Mouse (Mus musculus) hindbrain, embryonic 16.5 days (tissue): ENCODE data around the gene Sele. TPM values are rescaled to one million over a fixed set of nuclear protein-coding genes. Genes with fewer than 3 reads are reported as not detected.

ENCODE experiments used
- ATAC-seq: fragments of 200-750 bp; cut with Nextera tagmentation; 2 replicates; pipeline ENCODE4 v1.8.0; 2017; ENCODE audit warnings: moderate TSS enrichment, moderate library complexity
- H3K27ac ChIP-seq: fragments of 300-500 bp; sonication (generic); 2 replicates; pipeline ENCODE4 v1.5.1; 2014; ENCODE audit warnings: low read depth, mild to moderate bottlenecking, control low read depth, low read length, moderate library complexity
- H3K27me3 ChIP-seq: fragments of 300-500 bp; sonication (generic); replicated peaks from 2 replicates; pipeline ENCODE4 v1.6.1; 2014; ENCODE audit warnings: low read length; ENCODE audit not compliant: control insufficient read depth, insufficient read depth
- H3K36me3 ChIP-seq: fragments of 300-500 bp; sonication (generic); 2 replicates; pipeline ENCODE4 v1.6.1; 2014; ENCODE audit warnings: mild to moderate bottlenecking, low read length, moderate library complexity, mixed read lengths; ENCODE audit not compliant: control insufficient read depth, insufficient read depth
- H3K4me1 ChIP-seq: fragments of 300-500 bp; sonication (generic); 2 replicates; pipeline ENCODE4 v1.6.1; 2014; ENCODE audit warnings: low read depth, low read length; ENCODE audit not compliant: control insufficient read depth, insufficient read depth
- H3K4me2 ChIP-seq: fragments of 300-500 bp; sonication (generic); 2 replicates; pipeline ENCODE4 v1.6.1; 2014; ENCODE audit warnings: mild to moderate bottlenecking, low read length, control low read depth, moderate library complexity
- H3K4me3 ChIP-seq: fragments of 300-500 bp; sonication (generic); 2 replicates; pipeline ENCODE4 v1.5.1; 2014; ENCODE audit warnings: mild to moderate bottlenecking, low read length, control low read depth, moderate library complexity
- H3K9ac ChIP-seq: fragments of 300-500 bp; sonication (generic); 2 replicates; pipeline ENCODE4 v1.6.1; 2014; ENCODE audit warnings: low read depth, mild to moderate bottlenecking, control low read depth, low read length, moderate library complexity
- H3K9me3 ChIP-seq: fragments of 300-500 bp; sonication (generic); 2 replicates; pipeline ENCODE4 v1.6.1; 2014; ENCODE audit warnings: mild to moderate bottlenecking, low read length, moderate library complexity; ENCODE audit not compliant: control insufficient read depth
- WGBS: fragments of 180-500 bp; shearing (Covaris S2); extraction: QIAGEN DNeasy Blood & Tissue Kit; methylation state at CpG from one replicate; pipeline ENCODE4 v1.1.7; 2014; 5-methylcytosine and 5-hydroxymethylcytosine counted together
- polyA plus RNA-seq: library from polyadenylated mRNA; unstranded; fragments of >200 nt; fragmentation: Nextera tagmentation; extraction: Ambion mirVana; gene quantifications from 2 replicates; pipeline ENCODE4 v1.2.1, GENCODE M21; 2015

Sele gene
- polyA plus RNA-seq, 1 experiment from 2014 or later: not detected

DNA sequence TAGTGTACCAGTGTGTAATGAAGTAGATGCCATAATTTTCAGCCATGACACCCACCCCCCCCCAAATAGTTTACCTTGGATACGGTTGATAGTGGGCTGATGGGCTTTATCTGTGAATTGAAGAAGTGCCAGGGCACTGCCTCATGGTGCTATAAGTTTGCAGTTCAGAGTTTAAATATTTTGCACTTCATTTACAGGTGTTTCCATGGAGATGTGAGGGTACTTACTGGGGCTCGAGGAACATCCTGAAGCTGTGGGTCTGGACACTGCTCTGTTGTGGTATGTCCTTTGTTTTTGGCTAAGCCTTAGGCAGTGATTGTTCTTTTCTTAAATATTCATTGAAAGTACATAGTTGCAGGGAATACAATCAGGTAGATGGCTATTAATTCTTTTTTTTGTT is 14.8 kb downstream of the Sele start:
- Histone ChIP-seq H3K4me2 (no peak overlapping the region), H3K9ac (no peak overlapping the region), H3K27me3 (no peaks in the 10 kb centered on the region), H3K27ac (no peak overlapping the region), H3K36me3 (no peaks in the 10 kb centered on the region), H3K4me1 (no peaks in the 10 kb centered on the region), H3K4me3 (no peak overlapping the region), H3K9me3 (no peaks in the 10 kb centered on the region)
- no peak for ATAC-seq
- 57% methylated on average over 2 of the region's 2 CpGs for WGBS

GRCm38 (mm10) chr1:164063745-164064144 is 15.7 kb downstream of the Sele start:
- Histone ChIP-seq H3K27me3 (no peaks in the 10 kb centered on the region), H3K4me1 (no peaks in the 10 kb centered on the region), H3K4me3 (no peak overlapping the region), H3K9ac (no peak overlapping the region), H3K4me2 (no peak overlapping the region), H3K27ac (no peak overlapping the region), H3K36me3 (no peaks in the 10 kb centered on the region), H3K9me3 (no peaks in the 10 kb centered on the region)
- 77% methylated on average over 3 of the region's 3 CpGs for WGBS
- no peak for ATAC-seq

DNA sequence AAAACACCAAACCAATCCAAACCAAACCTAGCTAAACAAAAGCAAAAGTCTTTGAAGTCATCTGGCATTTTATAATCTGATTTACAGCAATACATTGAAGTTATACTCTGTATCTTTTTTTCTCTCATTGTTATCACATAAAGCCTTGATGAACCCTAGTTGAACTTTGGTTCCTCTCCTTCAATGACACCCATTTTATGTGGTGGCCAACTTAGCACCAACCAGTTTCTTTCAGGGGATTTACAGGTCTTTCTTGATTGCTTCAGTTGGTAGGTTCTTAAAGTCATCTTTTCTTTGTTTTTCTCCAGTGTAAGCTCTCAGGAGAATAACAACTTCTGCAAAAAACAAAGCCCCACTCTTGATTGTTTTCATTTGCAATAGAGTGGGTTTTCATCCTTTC is 21.2 kb downstream of the Sele start:
- Histone ChIP-seq H3K27ac (no peak overlapping the region), H3K4me3 (no peak overlapping the region), H3K27me3 (no peaks in the 10 kb centered on the region), H3K36me3 (no peaks in the 10 kb centered on the region), H3K9ac (no peak overlapping the region), H3K4me2 (no peak overlapping the region), H3K9me3 (no peaks in the 10 kb centered on the region), H3K4me1 (no peaks in the 10 kb centered on the region)
- no peak for ATAC-seq

DNA sequence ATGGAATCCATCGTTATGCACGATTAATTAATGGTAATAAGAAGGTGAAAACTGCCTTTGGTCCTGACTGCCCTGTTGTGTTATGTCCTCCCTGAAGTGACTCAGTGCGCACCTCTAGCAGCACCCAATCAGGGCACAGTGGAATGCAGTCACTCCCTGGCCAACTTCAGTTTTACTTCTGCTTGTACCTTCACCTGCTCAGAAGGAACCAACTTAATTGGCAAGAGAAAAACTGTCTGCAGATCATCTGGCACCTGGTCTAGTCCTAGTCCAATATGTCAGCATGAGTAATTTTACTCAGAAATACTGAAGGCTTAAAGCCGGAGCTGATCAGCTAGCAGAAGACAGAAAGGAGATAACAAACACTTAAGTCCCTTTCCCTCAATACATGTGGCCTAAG is 22.4 kb downstream of the Sele start:
- Histone ChIP-seq H3K4me1 (no peaks in the 10 kb centered on the region), H3K9me3 (no peaks in the 10 kb centered on the region), H3K4me2 (no peak overlapping the region), H3K36me3 (no peaks in the 10 kb centered on the region), H3K27me3 (no peaks in the 10 kb centered on the region), H3K4me3 (no peak overlapping the region), H3K9ac (no peak overlapping the region), H3K27ac (no peak overlapping the region)
- WGBS: 97% methylated on average over 4 of the region's 4 CpGs
- no peak for ATAC-seq

GRCm38 (mm10) chr1:164071111-164071510 is 23.1 kb downstream of the Sele start:
- H3K36me3 ChIP-seq: no peaks in the 10 kb centered on the region
- no peak for ATAC-seq
- no peak overlapping the region for H3K27ac ChIP-seq
- H3K4me3 ChIP-seq: no peak overlapping the region
- whole genome bisulfite sequencing: 93% methylated on average over 7 of the region's 7 CpGs
- H3K27me3 ChIP-seq: no peaks in the 10 kb centered on the region
- H3K9me3 ChIP-seq: no peaks in the 10 kb centered on the region
- no peak overlapping the region for H3K9ac ChIP-seq
- H3K4me1 ChIP-seq: no peaks in the 10 kb centered on the region
- no peak overlapping the region for H3K4me2 ChIP-seq

- Histone ChIP-seq H3K4me2 (no peak overlapping the region), H3K4me1 (no peaks in the 10 kb centered on the region), H3K9ac (no peak overlapping the region), H3K36me3 (no peaks in the 10 kb centered on the region), H3K9me3 (no peaks in the 10 kb centered on the region), H3K27ac (no peak overlapping the region), H3K4me3 (no peak overlapping the region), H3K27me3 (no peaks in the 10 kb centered on the region)
- 94% methylated on average over 4 of the region's 4 CpGs for WGBS
- ATAC-seq: no peak
Measured at GRCm38 (mm10) chr1:164072001-164072400, 24.0 kb downstream of the Sele start.

- 89% methylated on average over 9 of the region's 9 CpGs for WGBS
- H3K27ac ChIP-seq: no peak overlapping the region
- no peak overlapping the region for H3K4me3 ChIP-seq
Measured at GRCm38 (mm10) chr1:164073091-164073490, 25.1 kb downstream of the Sele start.

GRCm38 (mm10) chr1:164073803-164074202 is 25.8 kb downstream of the Sele start:
- Histone ChIP-seq H3K36me3 (no peaks in the 10 kb centered on the region), H3K4me1 (no peaks in the 10 kb centered on the region), H3K27ac (no peak overlapping the region), H3K27me3 (no peaks in the 10 kb centered on the region), H3K4me2 (no peak overlapping the region), H3K9me3 (no peaks in the 10 kb centered on the region), H3K4me3 (no peak overlapping the region), H3K9ac (no peak overlapping the region)
- 91% methylated on average over 7 of the region's 7 CpGs for WGBS
- ATAC-seq: no peak

More at GRCm38 (mm10) chr1:164073091-164073490, 25.1 kb downstream of the Sele start:
- no peaks in the 10 kb centered on the region for H3K9me3 ChIP-seq
- H3K9ac ChIP-seq: no peak overlapping the region
- no peaks in the 10 kb centered on the region for H3K27me3 ChIP-seq
- no peak for ATAC-seq
- H3K4me1 ChIP-seq: no peaks in the 10 kb centered on the region
- H3K36me3 ChIP-seq: no peaks in the 10 kb centered on the region
- no peak overlapping the region for H3K4me2 ChIP-seq

GRCm38 (mm10) chr1:164074606-164075140 is 26.6 kb downstream of the Sele start:
- Histone ChIP-seq H3K4me1 (no peaks in the 10 kb centered on the region), H3K27me3 (no peaks in the 10 kb centered on the region), H3K27ac (no peak overlapping the region), H3K4me3 (no peak overlapping the region), H3K4me2 (no peak overlapping the region), H3K9me3 (no peaks in the 10 kb centered on the region), H3K9ac (no peak overlapping the region), H3K36me3 (no peaks in the 10 kb centered on the region)
- WGBS: 90% methylated on average over 2 of the region's 2 CpGs
- ATAC-seq: no peak

DNA sequence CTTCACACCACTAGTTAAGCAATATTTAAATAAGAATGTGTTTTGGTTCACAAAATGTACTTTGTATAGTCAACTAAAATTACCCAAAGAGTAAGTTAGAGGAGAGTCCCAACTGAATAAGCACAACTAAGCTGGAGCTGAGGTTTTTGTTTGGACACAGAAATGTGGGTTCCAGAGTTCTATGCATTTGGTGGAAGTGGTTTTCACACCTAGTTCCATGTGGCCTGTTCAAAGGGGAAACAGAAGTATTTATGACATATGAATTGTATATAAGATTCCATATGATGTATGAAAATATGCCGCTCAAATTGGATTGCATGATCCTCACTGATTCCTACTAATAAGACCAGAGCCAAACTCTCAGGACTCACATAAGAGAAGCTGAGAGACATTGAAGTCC is 27.4 kb downstream of the Sele start:
- Histone ChIP-seq H3K4me1 (no peaks in the 10 kb centered on the region), H3K27ac (no peak overlapping the region), H3K4me3 (no peak overlapping the region), H3K27me3 (no peaks in the 10 kb centered on the region), H3K36me3 (no peaks in the 10 kb centered on the region), H3K9me3 (no peaks in the 10 kb centered on the region), H3K9ac (no peak overlapping the region), H3K4me2 (no peak overlapping the region)
- no peak for ATAC-seq
- WGBS: 92% methylated on average over 1 of the region's 1 CpGs
